Mouse (Mus musculus): Measurements from ENCODE around the gene Slc25a33. TPM values are rescaled to one million over a fixed set of nuclear protein-coding genes. Genes with fewer than 3 reads are reported as not detected.
A peak's percentile ranks its signal among the peaks of the same experiment; 100 is the strongest.

Slc25a33 gene
- total RNA-seq, 2 experiments from 2014 or later, result 33.6 to 38.2 TPM

- no peak for DNase-seq (ENCODE audit: low spot score in 2 of 2)
- intact Hi-C loops (cut with DNase I), result no loop called here
Observed at GRCm38 (mm10) chr4:149798116-149798515, 24.0 kb upstream of the Slc25a33 start.

- DNase-seq (ENCODE audit: low spot score in 2 of 2), result no peak
- intact Hi-C loops (cut with DNase I), result no loop called here
Observed at GRCm38 (mm10) chr4:149797220-149797610, 23.1 kb upstream of the Slc25a33 start.

- intact Hi-C loops (cut with DNase I), result no loop called here
- DNase-seq (ENCODE audit: low spot score in 2 of 2), result no peak
Observed at GRCm38 (mm10) chr4:149796567-149797219, 22.6 kb upstream of the Slc25a33 start.

- intact Hi-C loops (cut with DNase I), result no loop called here
- DNase-seq (ENCODE audit: low spot score in 2 of 2), result no peak
Observed at GRCm38 (mm10) chr4:149794966-149795477, 20.9 kb upstream of the Slc25a33 start.

GRCm38 (mm10) chr4:149794010-149794338, 19.9 kb upstream of the Slc25a33 start:
- no peak for DNase-seq (ENCODE audit: low spot score in 2 of 2)
- intact Hi-C loops (cut with DNase I), result no loop called here

- DNase-seq (ENCODE audit: low spot score in 2 of 2), result peak in 1 of 2 experiments; percentile 32
- intact Hi-C loops (cut with DNase I), result no loop called here
Observed at GRCm38 (mm10) chr4:149793156-149794009, 19.3 kb upstream of the Slc25a33 start.

GRCm38 (mm10) chr4:149792159-149792800, 18.2 kb upstream of the Slc25a33 start:
- intact Hi-C loops (cut with DNase I), result no loop called here
- peak; percentile 31 to 46 for DNase-seq (ENCODE audit: low spot score in 2 of 2)

- intact Hi-C loops (cut with DNase I), result no loop called here
- DNase-seq (ENCODE audit: low spot score in 2 of 2), result peak in 1 of 2 experiments; percentile 53
Observed at GRCm38 (mm10) chr4:149791470-149791869, 17.4 kb upstream of the Slc25a33 start.

- DNase-seq (ENCODE audit: low spot score in 2 of 2), result no peak
- intact Hi-C loops (cut with DNase I), result no loop called here
Observed at GRCm38 (mm10) chr4:149790969-149791368, 16.9 kb upstream of the Slc25a33 start.

- intact Hi-C loops (cut with DNase I), result no loop called here
Observed at GRCm38 (mm10) chr4:149790546-149790945, 16.5 kb upstream of the Slc25a33 start.

GRCm38 (mm10) chr4:149789421-149790194, 15.5 kb upstream of the Slc25a33 start:
- intact Hi-C loops (cut with DNase I), result no loop called here
- DNase-seq (ENCODE audit: low spot score in 2 of 2), result no peak

More at GRCm38 (mm10) chr4:149790546-149790945, 16.5 kb upstream of the Slc25a33 start:
- no peak for DNase-seq (ENCODE audit: low spot score in 2 of 2)

- DNase-seq (ENCODE audit: low spot score in 2 of 2), result no peak
- intact Hi-C loops (cut with DNase I), result no loop called here
Observed at GRCm38 (mm10) chr4:149784901-149785300, 10.8 kb upstream of the Slc25a33 start.

GRCm38 (mm10) chr4:149784371-149784770, 10.3 kb upstream of the Slc25a33 start:
- DNase-seq (ENCODE audit: low spot score in 2 of 2), result no peak
- intact Hi-C loops (cut with DNase I), result no loop called here

- DNase-seq (ENCODE audit: low spot score in 2 of 2), result peak; percentile 45 to 55
Observed at GRCm38 (mm10) chr4:149782975-149783374, 8.9 kb upstream of the Slc25a33 start.

GRCm38 (mm10) chr4:149780565-149781356, 6.7 kb upstream of the Slc25a33 start:
- intact Hi-C loops (cut with DNase I), result no loop called here
- DNase-seq (ENCODE audit: low spot score in 2 of 2), result peak in 1 of 2 experiments; percentile 62

More at GRCm38 (mm10) chr4:149782975-149783374, 8.9 kb upstream of the Slc25a33 start:
- intact Hi-C loops (cut with DNase I), result no loop called here

GRCm38 (mm10) chr4:149779966-149780365, 5.9 kb upstream of the Slc25a33 start:
- intact Hi-C loops (cut with DNase I), result no loop called here
- no peak for DNase-seq (ENCODE audit: low spot score in 2 of 2)

GRCm38 (mm10) chr4:149777126-149777525, 3.0 kb upstream of the Slc25a33 start:
- no peak for DNase-seq (ENCODE audit: low spot score in 2 of 2)
- intact Hi-C loops (cut with DNase I), result no loop called here

GRCm38 (mm10) chr4:149775760-149776362, 1.8 kb upstream of the Slc25a33 start:
- DNase-seq (ENCODE audit: low spot score in 2 of 2), result no peak
- intact Hi-C loops (cut with DNase I), result no loop called here
